Mouse (Mus musculus): Measurements from ENCODE around the gene Cox18.
A peak's percentile ranks its signal among the peaks of the same experiment; 100 is the strongest.
"Not testable (repeated sequence)": the region's sequence is repeated elsewhere in the genome, so short reads cannot be mapped to it uniquely, and the experiment has no call there.

The Cox18 gene

DNA sequence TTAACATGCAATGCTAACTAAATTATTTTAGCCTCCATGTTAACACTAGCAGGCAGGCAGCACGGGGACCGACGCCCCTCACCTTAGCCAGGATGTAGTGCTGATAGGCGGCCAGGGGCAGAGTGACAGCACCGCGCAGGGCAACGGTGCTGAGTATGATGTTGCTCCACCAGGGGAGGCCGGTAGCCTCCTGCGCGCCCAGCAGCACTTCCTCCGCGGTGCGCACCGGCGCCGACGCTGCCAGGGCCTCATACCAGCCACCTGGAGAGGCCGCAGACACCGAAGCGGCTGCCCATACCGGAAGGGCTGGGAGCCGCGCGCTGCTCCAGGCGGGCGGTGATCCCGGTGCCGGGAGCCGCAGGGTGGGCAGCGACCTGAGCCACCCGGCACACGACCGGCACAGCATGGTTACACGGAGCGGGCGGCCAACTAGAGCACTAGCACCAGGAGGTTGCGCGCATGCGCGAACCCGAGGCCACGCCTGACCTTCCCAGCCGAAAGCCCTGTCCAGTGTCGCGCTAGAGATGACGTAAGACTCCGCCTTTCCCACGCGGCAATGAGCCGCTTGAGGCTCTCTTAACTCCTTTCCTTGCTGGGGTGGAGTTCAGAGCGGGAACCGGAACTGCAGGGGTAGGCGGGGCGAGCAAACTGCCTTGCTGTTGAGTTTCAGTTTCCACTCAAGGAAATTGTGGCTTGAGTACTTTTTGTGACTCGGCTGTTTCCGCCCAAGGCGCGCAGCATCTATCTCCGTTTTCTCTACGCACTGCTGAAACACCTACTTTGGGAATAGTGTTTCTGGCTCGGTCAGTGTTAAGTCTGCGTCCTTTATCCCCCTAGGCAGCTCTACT is at the start of gene Cox18:
TSS of gene Cox18 (minus strand) at position 468 of the 848 bp plus-strand sequence.
- peak; percentile 97 for DNase-seq (ENCODE audit: low read depth, low spot score)

- not testable (repeated sequence) for DNase-seq (ENCODE audit: low read depth, low spot score)
These were observed 38.4 kb upstream of the Cox18 start for GRCm38 (mm10) chr5:90262230-90262629.

GRCm38 (mm10) chr5:90257023-90257422 is 33.2 kb upstream of the Cox18 start:
- DNase-seq (ENCODE audit: low read depth, low spot score), result no peak

DNA sequence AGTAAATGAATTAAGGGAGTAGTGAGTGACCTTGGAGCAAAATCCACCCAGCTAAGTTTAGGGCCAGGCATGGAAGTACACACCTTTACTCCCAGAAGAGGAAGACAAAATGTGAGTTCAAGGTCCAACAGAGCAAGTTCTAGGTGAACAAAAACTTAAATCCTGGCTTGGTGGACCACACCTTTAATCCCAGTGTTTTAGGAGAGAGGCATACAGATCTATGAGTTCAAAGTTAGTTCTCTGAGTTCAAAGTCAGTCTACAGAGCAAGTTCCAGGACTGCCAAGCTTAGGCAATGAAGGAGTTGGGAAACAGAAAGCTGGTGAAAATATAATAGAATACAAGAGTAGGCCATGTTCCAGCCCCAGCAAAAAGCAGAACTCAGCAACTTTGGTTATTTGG is 23.7 kb upstream of the Cox18 start:
- no peak for DNase-seq (ENCODE audit: low read depth, low spot score)

GRCm38 (mm10) chr5:90246987-90247386 is 23.2 kb upstream of the Cox18 start:
- DNase-seq (ENCODE audit: low read depth, low spot score), result no peak

DNA sequence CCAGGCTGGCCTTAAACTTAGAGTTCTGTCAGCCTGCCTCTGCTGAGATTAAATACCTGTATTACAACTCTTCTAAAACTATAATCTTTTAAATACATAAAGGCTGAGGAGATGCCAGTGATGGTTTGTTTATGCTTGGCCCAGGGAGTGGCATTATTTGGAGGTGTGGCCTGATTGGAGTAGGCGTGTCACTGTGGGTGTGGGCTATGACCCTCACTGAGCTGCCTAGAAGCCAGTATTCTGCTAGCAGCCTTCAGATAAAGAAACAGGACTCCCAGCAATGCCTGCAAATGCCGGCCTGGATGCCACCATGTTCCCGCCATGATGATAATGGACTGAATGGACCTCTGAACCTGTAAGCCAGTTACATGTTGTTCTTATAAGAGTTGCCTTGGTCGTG is 22.8 kb upstream of the Cox18 start:
- DNase-seq (ENCODE audit: low read depth, low spot score), result no peak

- DNase-seq (ENCODE audit: low read depth, low spot score), result no peak
These were observed 21.6 kb upstream of the Cox18 start for GRCm38 (mm10) chr5:90245416-90245815.

GRCm38 (mm10) chr5:90235217-90235616 is 11.4 kb upstream of the Cox18 start:
- no peak for DNase-seq (ENCODE audit: low read depth, low spot score)

DNA sequence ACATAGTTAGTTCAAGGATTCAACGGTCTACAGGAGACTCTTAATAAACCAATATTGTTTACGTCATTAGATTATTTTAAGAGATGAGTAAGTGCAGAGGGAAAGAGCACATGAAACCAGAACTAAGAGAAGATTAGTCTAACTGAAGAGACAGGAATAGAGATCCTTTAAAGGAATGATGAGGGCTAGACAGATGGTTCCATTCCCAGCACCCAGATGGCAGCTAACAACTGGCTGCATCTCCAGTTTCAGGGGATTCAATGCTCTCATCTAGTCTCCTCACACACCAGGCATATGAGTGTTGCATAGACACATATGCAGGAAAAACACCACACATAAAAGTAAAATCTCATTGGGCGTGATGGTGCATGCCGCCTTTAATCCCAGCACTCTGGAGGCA is 9.5 kb upstream of the Cox18 start:
- no peak for DNase-seq (ENCODE audit: low read depth, low spot score)

DNA sequence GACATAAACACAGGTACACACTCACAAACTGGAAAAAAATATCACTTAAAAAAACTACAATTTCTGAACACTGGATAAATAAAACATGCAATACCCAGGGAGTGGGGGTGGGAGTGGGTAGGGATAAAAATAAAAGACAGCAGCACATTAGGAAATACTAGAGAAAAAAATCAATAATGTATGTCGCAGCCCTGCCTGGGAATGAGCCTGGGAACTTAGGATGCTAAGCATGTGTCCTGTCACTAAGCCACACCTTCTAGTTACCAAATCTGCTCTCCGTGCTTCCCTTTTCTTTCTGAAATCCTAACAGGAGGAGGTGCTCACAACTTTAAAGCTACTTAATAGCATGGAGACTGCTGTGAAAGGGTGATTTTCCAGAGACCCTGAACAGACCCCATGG is 6.0 kb upstream of the Cox18 start:
- DNase-seq (ENCODE audit: low read depth, low spot score), result no peak

GRCm38 (mm10) chr5:90226696-90227095 is 2.9 kb upstream of the Cox18 start:
- no peak for DNase-seq (ENCODE audit: low read depth, low spot score)

DNA sequence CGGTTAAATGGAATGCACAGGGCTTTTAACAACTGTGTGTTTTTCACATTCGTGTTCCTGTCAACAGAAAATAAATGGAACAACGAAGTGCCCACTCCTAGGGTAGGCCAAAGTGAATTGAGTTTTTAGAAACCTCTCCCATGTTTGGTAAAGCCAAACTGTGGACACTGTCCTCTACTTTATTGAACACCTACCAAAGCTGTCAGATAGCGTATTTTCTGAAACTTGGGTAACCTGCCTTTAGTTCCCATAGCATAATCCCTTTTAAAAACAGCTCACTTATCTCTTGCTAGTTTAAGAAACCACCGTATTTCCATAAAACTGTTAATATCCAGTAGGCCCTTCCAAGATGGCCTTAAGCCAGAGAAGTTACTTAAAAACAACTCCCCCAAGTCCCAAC is 929 bp upstream of the Cox18 start:
- DNase-seq (ENCODE audit: low read depth, low spot score), result no peak

DNA sequence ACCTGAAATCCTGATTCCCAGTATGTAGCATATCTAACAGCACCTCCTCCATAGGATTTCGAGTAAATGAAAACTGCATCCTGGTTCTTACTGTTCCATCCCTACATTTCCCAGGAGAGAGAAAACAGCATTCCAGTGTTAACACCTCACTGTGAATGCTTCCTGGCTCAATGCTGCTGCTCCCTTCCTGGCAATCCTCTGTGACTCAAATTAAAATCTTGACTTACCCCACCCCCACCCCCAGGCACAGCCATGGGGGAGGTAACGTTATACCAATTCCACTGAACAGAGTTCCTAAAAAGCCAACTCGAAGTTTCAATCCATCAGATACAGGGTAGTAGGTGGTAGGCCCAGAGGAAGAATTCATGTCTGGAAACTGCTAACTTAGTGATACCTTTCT is 864 bp downstream of the Cox18 start:
- DNase-seq (ENCODE audit: low read depth, low spot score), result no peak

GRCm38 (mm10) chr5:90217791-90218190 is 6.0 kb downstream of the Cox18 start:
- DNase-seq (ENCODE audit: low read depth, low spot score), result no peak

DNA sequence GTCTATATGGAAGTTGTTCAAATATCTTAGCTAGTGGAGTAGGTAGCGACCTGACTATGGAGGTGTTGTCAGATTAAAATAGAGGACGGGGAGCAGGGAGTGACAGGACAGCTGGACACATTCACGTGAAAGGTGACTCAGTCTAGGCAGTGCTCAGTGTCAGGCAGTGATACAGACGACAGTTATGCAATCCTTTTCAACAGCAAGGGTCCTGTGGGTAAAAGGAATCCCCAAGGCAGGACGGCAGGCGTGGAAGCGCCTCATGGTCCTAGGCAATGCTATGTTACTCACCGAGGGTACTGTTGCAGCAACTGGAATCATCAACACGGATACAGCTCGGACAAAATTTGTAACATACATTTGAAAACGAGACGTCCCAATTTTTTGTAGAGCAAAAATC is 6.6 kb downstream of the Cox18 start:
- DNase-seq (ENCODE audit: low read depth, low spot score), result no peak

- no peak for DNase-seq (ENCODE audit: low read depth, low spot score)
These were observed 10.4 kb downstream of the Cox18 start for GRCm38 (mm10) chr5:90213356-90213755.

DNA sequence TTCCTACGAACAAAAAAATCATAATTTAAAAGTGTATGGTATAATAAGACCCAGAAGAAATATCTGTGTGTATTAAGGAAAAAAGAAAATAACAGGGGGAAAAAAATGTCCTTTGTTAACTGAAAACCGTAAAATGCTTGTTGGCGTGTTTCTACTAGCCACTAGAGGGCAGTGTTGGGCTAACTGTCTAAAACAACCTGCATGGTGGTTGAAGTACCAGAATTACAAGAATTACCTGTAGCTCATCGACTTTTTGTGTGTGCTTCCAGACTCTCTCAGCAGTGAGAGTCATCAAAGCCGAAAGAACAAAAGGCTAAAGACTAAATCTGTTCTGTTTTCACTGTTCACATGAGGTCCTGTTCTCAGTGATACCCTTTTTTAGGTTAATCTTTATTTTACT is 20.6 kb downstream of the Cox18 start:
- peak; percentile 35 for DNase-seq (ENCODE audit: low read depth, low spot score)

DNA sequence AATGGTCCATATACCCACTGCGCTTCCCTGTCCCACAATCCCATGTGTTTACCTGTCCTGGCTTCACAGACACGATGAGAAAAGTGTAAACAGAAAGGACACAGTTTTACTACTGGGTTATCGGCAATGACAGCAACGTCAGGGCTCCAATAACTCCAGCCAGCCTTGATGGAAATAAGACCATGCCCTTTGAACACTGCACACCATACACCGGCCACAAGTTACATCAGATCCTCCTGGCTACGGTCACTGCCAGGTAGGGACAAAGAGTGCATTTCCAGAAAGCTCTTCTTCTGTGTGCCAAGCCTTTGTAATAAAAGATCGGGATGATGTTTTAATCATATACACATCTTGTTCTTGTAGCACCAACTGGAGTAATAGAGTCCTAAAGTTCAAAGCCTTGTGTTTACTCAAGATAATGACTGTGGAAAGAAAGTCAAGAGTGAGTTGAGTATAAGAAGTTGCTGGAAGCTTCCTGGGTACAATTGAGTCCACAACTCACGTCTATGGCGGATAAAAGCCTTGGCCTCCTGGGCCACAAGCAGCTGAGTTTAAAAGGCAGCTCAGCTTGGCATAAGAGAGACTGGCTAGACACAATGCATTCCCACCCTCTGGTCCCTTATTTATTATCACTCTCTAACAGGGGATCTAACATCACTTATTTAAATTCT is 21.2 kb downstream of the Cox18 start:
- DNase-seq (ENCODE audit: low read depth, low spot score), result no peak

DNA sequence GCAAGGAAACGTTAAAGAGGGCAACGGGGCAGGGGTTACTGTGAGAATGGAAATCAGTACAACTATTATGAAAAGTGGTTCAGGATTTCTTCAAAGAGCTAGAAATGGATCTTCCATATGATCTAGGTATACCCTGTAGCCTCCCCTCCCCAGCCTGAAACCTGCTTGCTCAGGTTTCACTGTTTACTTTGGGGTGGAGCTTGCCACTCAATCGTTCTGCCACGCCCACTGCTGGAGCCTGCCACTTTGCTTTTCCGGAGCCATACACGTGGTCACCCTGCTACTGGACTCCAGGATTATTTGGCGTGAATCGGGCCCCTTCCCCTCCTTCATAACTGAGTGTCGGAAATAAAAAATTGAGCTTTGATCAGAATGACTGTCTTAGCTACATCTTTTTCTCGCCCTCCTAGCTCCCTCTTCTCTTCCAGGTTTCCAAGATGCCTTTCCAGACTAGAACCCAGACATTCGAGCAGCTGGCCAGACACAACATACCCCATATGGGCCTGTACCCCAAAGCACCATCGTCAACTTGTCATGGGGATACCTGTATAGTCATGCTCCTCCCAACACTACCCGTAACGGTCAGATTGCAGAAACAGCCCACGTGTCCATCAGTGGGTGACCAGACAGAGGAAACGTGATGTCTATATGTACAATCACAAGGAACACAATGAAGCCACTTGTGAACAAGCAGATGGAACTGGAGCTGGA is 23.7 kb downstream of the Cox18 start:
- DNase-seq (ENCODE audit: low read depth, low spot score), result no peak

- DNase-seq (ENCODE audit: low read depth, low spot score), result peak; percentile 37
These were observed 29.0 kb downstream of the Cox18 start for GRCm38 (mm10) chr5:90194831-90195230.

DNA sequence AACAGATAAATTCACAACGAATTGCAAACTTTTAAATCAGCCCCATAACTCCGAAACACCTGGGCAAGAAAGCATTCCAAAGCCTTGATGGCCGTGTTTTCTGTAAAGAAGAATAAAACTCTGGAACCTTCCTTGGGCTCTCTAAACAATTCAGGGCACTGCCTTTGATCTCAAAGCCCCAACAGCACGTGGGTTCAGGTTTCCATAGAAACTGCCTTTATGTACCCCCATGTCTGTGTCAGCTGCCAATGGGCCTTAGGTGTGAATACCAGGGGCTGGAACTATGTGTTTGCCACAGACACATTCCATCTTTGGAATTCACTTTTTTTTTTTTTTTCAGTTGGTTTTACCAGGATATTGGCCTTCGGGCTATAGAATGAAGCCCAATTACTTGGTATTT is 41.0 kb downstream of the Cox18 start:
- DNase-seq (ENCODE audit: low read depth, low spot score), result no peak

GRCm38 (mm10) chr5:90179094-90179493 is 44.7 kb downstream of the Cox18 start:
- DNase-seq (ENCODE audit: low read depth, low spot score), result no peak

GRCm38 (mm10) chr5:90178116-90178515 is 45.7 kb downstream of the Cox18 start:
- no peak for DNase-seq (ENCODE audit: low read depth, low spot score)
